17 mouse cellular contexts compared by ENCODE assay signal in genomic region chr4:117221836-117222235, GRCm38 (mm10). TPM values are rescaled to one million over a fixed set of nuclear protein-coding genes. Genes with fewer than 3 reads are reported as not detected.
"Had no signal": no experiment of that assay in that cellular context is flagged by ENCODE, and none has a peak within 500 bp of the region (broad histone marks: within the 10 kb centered on the region; RNA-seq: fewer than 3 reads in every experiment).

No protein-coding gene starts in this region.

- H3K36me3 ChIP-seq: limb, embryonic 10.5 days; limb, embryonic 13.5 days; liver, embryonic 13.5 days had no signal

- H3K27me3 ChIP-seq: limb, embryonic 13.5 days; liver, embryonic 13.5 days had no signal

- DNase-seq: kidney, postnatal 25 days; layer of hippocampus, adult 9-11 months; liver; liver, embryonic 13.5 days; lung, embryonic 14.5 days; midbrain, embryonic 14.5 days; thymus, adult 18-20 months; thymus, postnatal 36 days had no signal

- H3K27ac ChIP-seq: kidney, postnatal 0 days; layer of hippocampus, adult 2 months; limb, embryonic 10.5 days; limb, embryonic 13.5 days; liver, embryonic 13.5 days; macrophage had no signal

- H3K9me3 ChIP-seq: limb, embryonic 10.5 days; limb, embryonic 13.5 days; liver, embryonic 13.5 days had no signal

- H3K4me3 ChIP-seq: layer of hippocampus, adult 2 months; limb, embryonic 10.5 days; limb, embryonic 13.5 days; liver, embryonic 13.5 days had no signal

- H3K4me2 ChIP-seq: limb, embryonic 13.5 days; liver, embryonic 13.5 days; lung, embryonic 14.5 days had no signal

- ATAC-seq: lung, postnatal 0 days had no signal

- H3K9ac ChIP-seq: limb, embryonic 13.5 days; liver, embryonic 13.5 days; lung, embryonic 14.5 days had no signal

RNA-seq across cellular contexts. Expression of gene Armh1, which starts 30.1 kb away (rescaled TPM):
- total RNA-seq: megakaryocyte, adult 5-6 weeks had no signal
- polyA plus RNA-seq: liver, embryonic 13.5 days; macrophage; neural tube, embryonic 11.5 days; small intestine, adult 2 months had no signal
